Mouse (Mus musculus): ENCODE results near the gene Cdc42ep3.

Gene Cdc42ep3

GRCm38 (mm10) chr17:79345001-79345709 lies 9.7 kb downstream of the Cdc42ep3 start:
- DNase-seq (ENCODE audit: low spot score): no peak

GRCm38 (mm10) chr17:79343334-79343946 lies 11.5 kb downstream of the Cdc42ep3 start:
- DNase-seq (ENCODE audit: low spot score): no peak

- no peak for DNase-seq (ENCODE audit: low spot score)
Measured at GRCm38 (mm10) chr17:79342639-79343333, 12.1 kb downstream of the Cdc42ep3 start.

- no peak for DNase-seq (ENCODE audit: low spot score)
Measured at GRCm38 (mm10) chr17:79341946-79342470, 12.9 kb downstream of the Cdc42ep3 start.

GRCm38 (mm10) chr17:79337494-79337893 lies 17.4 kb downstream of the Cdc42ep3 start:
- DNase-seq (ENCODE audit: low spot score): no peak

- DNase-seq (ENCODE audit: low spot score): no peak
Measured at GRCm38 (mm10) chr17:79334701-79335100, 20.2 kb downstream of the Cdc42ep3 start.

- no peak for DNase-seq (ENCODE audit: low spot score)
Measured at GRCm38 (mm10) chr17:79333650-79334049, 21.2 kb downstream of the Cdc42ep3 start.

GRCm38 (mm10) chr17:79332864-79333263 lies 22.0 kb downstream of the Cdc42ep3 start:
- DNase-seq (ENCODE audit: low spot score): no peak

- DNase-seq (ENCODE audit: low spot score): no peak
Measured at GRCm38 (mm10) chr17:79330397-79330796, 24.5 kb downstream of the Cdc42ep3 start.

GRCm38 (mm10) chr17:79326868-79327376 lies 28.0 kb downstream of the Cdc42ep3 start:
- DNase-seq (ENCODE audit: low spot score): no peak

- DNase-seq (ENCODE audit: low spot score): no peak
Measured at GRCm38 (mm10) chr17:79317085-79317751, 37.7 kb downstream of the Cdc42ep3 start.

- DNase-seq (ENCODE audit: low spot score): no peak
Measured at GRCm38 (mm10) chr17:79315415-79316094, 39.3 kb downstream of the Cdc42ep3 start.

- DNase-seq (ENCODE audit: low spot score): no peak
Measured at GRCm38 (mm10) chr17:79310465-79310864, 44.4 kb downstream of the Cdc42ep3 start.

GRCm38 (mm10) chr17:79309506-79309905 lies 45.4 kb downstream of the Cdc42ep3 start:
- no peak for DNase-seq (ENCODE audit: low spot score)

GRCm38 (mm10) chr17:79305644-79306043 lies 49.2 kb downstream of the Cdc42ep3 start:
- DNase-seq (ENCODE audit: low spot score): no peak

GRCm38 (mm10) chr17:79303744-79304497 lies 51.0 kb downstream of the Cdc42ep3 start:
- no peak for DNase-seq (ENCODE audit: low spot score)

- no peak for DNase-seq (ENCODE audit: low spot score)
Measured at GRCm38 (mm10) chr17:79303238-79303637, 51.7 kb downstream of the Cdc42ep3 start.

- no peak for DNase-seq (ENCODE audit: low spot score)
Measured at GRCm38 (mm10) chr17:79299925-79300324, 55.0 kb downstream of the Cdc42ep3 start.

- DNase-seq (ENCODE audit: low spot score): no peak
Measured at GRCm38 (mm10) chr17:79298968-79299367, 55.9 kb downstream of the Cdc42ep3 start.

GRCm38 (mm10) chr17:79295926-79296325 lies 59.0 kb downstream of the Cdc42ep3 start:
- no peak for DNase-seq (ENCODE audit: low spot score)

GRCm38 (mm10) chr17:79291672-79292071 lies 63.2 kb downstream of the Cdc42ep3 start:
- DNase-seq (ENCODE audit: low spot score): no peak
